Mouse (Mus musculus) layer of hippocampus, adult 18-20 months (tissue): ENCODE data around the gene Fam107a. TPM values are rescaled to one million over a fixed set of nuclear protein-coding genes. Genes with fewer than 3 reads are reported as not detected.
A peak's percentile ranks its signal among the peaks of the same experiment; 100 is the strongest.

Experiments
- DNase-seq, 2 experiments: peaks; one replicate each; pipeline ENCODE4 v3.0.0; 2022; ENCODE audit warnings: low spot score in 2 of 2
- long read RNA-seq: library from polyadenylated mRNA; stranded (forward); transcript quantifications from one replicate; pipeline ENCODE4 v2.0.0, GENCODE M21; 2021
- total RNA-seq, 2 experiments: library from RNA; stranded (reverse); gene quantifications; 2 replicates each; pipeline ENCODE4 v1.2.3; 2021

Fam107a gene
- 100 to 1,000 TPM; 310 to 362 TPM for total RNA-seq
- long read RNA-seq, transcript Fam107a-201 (4 exons, 3,151 nt), result major isoform, 40 of 74 reads
- long read RNA-seq, partial matches to known transcripts, result 5 of 74 reads
- long read RNA-seq, other reads (novel, unspliced or antisense), result 29 of 74 reads

- no peak for DNase-seq
Observed at GRCm38 (mm10) chr14:8317194-8318097, at the start of gene Fam107a. Gene Fam107a, minus strand, starts transcription at chr14:8318023.

- no peak for DNase-seq
Observed at GRCm38 (mm10) chr14:8367121-8367520, 49.3 kb upstream of the Fam107a start.

- DNase-seq, result no peak
Observed at GRCm38 (mm10) chr14:8365833-8366232, 48.0 kb upstream of the Fam107a start.

- no peak for DNase-seq
Observed at GRCm38 (mm10) chr14:8356836-8357235, 39.0 kb upstream of the Fam107a start.

GRCm38 (mm10) chr14:8355999-8356501 lies 38.2 kb upstream of the Fam107a start:
- DNase-seq, result peak; percentile 67 to 87

- DNase-seq, result peak in 1 of 2 experiments; percentile 25
Observed at GRCm38 (mm10) chr14:8348927-8349326, 31.1 kb upstream of the Fam107a start.

- peak; percentile 61 to 89 for DNase-seq
Observed at GRCm38 (mm10) chr14:8346255-8346997, 28.6 kb upstream of the Fam107a start.

GRCm38 (mm10) chr14:8345566-8345965 lies 27.7 kb upstream of the Fam107a start:
- no peak for DNase-seq

GRCm38 (mm10) chr14:8342509-8343106 lies 24.8 kb upstream of the Fam107a start:
- no peak for DNase-seq

GRCm38 (mm10) chr14:8340226-8340625 lies 22.4 kb upstream of the Fam107a start:
- DNase-seq, result no peak

- no peak for DNase-seq
Observed at GRCm38 (mm10) chr14:8335947-8336346, 18.1 kb upstream of the Fam107a start.

- no peak for DNase-seq
Observed at GRCm38 (mm10) chr14:8334511-8334910, 16.7 kb upstream of the Fam107a start.

GRCm38 (mm10) chr14:8332314-8333252 lies 14.8 kb upstream of the Fam107a start:
- DNase-seq, result no peak

- DNase-seq, result no peak
Observed at GRCm38 (mm10) chr14:8331307-8331905, 13.6 kb upstream of the Fam107a start.

GRCm38 (mm10) chr14:8330390-8330789 lies 12.6 kb upstream of the Fam107a start:
- DNase-seq, result no peak

GRCm38 (mm10) chr14:8329552-8329951 lies 11.7 kb upstream of the Fam107a start:
- peak in 1 of 2 experiments; percentile 40 for DNase-seq

- no peak for DNase-seq
Observed at GRCm38 (mm10) chr14:8327371-8327770, 9.5 kb upstream of the Fam107a start.

GRCm38 (mm10) chr14:8326961-8327360 lies 9.1 kb upstream of the Fam107a start:
- DNase-seq, result no peak

GRCm38 (mm10) chr14:8325746-8326145 lies 7.9 kb upstream of the Fam107a start:
- DNase-seq, result no peak

- DNase-seq, result no peak
Observed at GRCm38 (mm10) chr14:8320528-8320927, 2.7 kb upstream of the Fam107a start.
